In the genomic region with DNA sequence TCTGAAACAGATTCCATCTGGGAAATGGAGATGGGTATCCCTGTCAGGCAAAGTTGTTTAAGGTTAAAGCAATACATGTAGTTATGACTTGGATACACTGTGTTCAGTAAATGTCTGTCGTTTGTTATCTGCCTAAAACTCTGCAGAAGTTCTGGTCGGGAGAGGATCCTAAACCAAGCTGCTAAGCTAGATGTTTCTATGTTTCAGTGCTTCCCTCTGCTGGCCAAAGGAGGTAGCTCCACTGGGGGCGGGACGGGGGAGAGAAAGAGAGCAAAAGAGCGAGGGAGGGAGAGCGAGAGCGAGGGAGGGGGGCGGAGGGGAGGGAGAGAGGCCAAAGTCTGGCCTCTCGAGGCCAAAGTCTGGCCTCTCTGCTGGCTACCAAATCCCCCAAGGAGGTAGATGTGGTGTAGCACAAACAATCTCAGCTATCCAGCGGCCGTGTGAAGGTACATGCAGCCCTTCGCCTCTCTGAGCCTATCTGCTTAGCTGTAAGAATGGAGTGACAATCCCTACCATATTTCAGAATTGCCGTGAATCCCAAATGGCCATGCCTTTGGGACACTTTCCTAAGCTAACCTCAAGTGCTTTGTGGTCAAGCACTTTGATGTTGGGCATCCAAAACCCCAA, we compare ENCODE assay signal across 7 mouse cellular contexts. TPM values are rescaled to one million over a fixed set of nuclear protein-coding genes. Genes with fewer than 3 reads are reported as not detected.
A peak's percentile ranks its signal among the peaks of the same experiment; 100 is the strongest.
DNase-seq lines count a peak whose midpoint lies in the region; ATAC-seq and TF ChIP-seq lines count a peak whose summit lies in the region.

No protein-coding gene starts in this region.

- no peak overlapping the region for H3K9ac ChIP-seq in intestine, postnatal 0 days (ENCODE audit: low read depth, low read length)
- peak overlapping the region; percentile 27; the same call in 1 of the 2 replicates for H3K9ac ChIP-seq in midbrain, embryonic 11.5 days (ENCODE audit: low read length)

- 12% methylated on average over 13 of the region's 13 CpGs for WGBS in embryonic facial prominence, embryonic 10.5 days
- 9% methylated on average over 12 of the region's 13 CpGs for WGBS in intestine, postnatal 0 days
- WGBS in midbrain, embryonic 11.5 days = 13% methylated on average over 13 of the region's 13 CpGs

- no peaks in the 10 kb centered on the region for H3K9me3 ChIP-seq in embryonic facial prominence, embryonic 10.5 days
- H3K9me3 ChIP-seq in intestine, postnatal 0 days (ENCODE audit: control insufficient read depth) = no peaks in the 10 kb centered on the region
- H3K9me3 ChIP-seq in midbrain, embryonic 11.5 days (ENCODE audit: control insufficient read depth, low read length) = no peaks in the 10 kb centered on the region

- no peaks in the 10 kb centered on the region for H3K27me3 ChIP-seq in embryonic facial prominence, embryonic 10.5 days (replicated peaks; ENCODE audit: low read depth, poor library complexity, severe bottlenecking)
- H3K27me3 ChIP-seq in intestine, postnatal 0 days (replicated peaks; ENCODE audit: control insufficient read depth, insufficient read depth, low read length) = no peaks in the 10 kb centered on the region
- H3K27me3 ChIP-seq in midbrain, embryonic 11.5 days (ENCODE audit: control insufficient read depth, insufficient read depth, low read length) = no peaks in the 10 kb centered on the region

- peak overlapping the region; percentile 43 for H3K4me2 ChIP-seq in intestine, postnatal 0 days (replicated peaks; ENCODE audit: low read depth)
- peak overlapping the region; percentile 36 for H3K4me2 ChIP-seq in midbrain, embryonic 11.5 days

- TF ChIP-seq CTCF in intestine, postnatal 0 days (IDR thresholded peaks at IDR 0.05; ENCODE audit: low read depth) = peak; percentile 87

- H3K36me3 ChIP-seq in embryonic facial prominence, embryonic 10.5 days (replicated peaks) = no peaks in the 10 kb centered on the region
- H3K36me3 ChIP-seq in intestine, postnatal 0 days (ENCODE audit: control insufficient read depth, insufficient read depth) = no peaks in the 10 kb centered on the region
- no peaks in the 10 kb centered on the region for H3K36me3 ChIP-seq in midbrain, embryonic 11.5 days (ENCODE audit: control insufficient read depth, insufficient read depth, low read length)

- ATAC-seq in granulocyte monocyte progenitor cell, adult 5-6 weeks (replicated peaks; ENCODE audit: poor library complexity, severe bottlenecking) = peak; percentile 87
- ATAC-seq in intestine, postnatal 0 days = peak; percentile 31; the same call in 1 of the 2 replicates
- ATAC-seq in midbrain, embryonic 11.5 days (ENCODE audit: low FRiP score) = peak; percentile 87

- peaks cover 14% of the 10 kb centered on the region for H3K4me1 ChIP-seq in embryonic facial prominence, embryonic 10.5 days
- no peaks in the 10 kb centered on the region for H3K4me1 ChIP-seq in intestine, postnatal 0 days (replicated peaks; ENCODE audit: control insufficient read depth, insufficient read depth, low read length)
- no peaks in the 10 kb centered on the region for H3K4me1 ChIP-seq in midbrain, embryonic 11.5 days (ENCODE audit: control insufficient read depth, insufficient read depth, low read length)

- intact Hi-C loops in left cerebral cortex, postnatal 36 days (cut with DNase I) = loop anchor here (2.0 to 5.0 kb wide), 2 partner anchors 233 to 607 kb away; no protein-coding TSS in a partner anchor

- DNase-seq in adrenal gland, postnatal 10 days = peak; percentile 92
- DNase-seq in embryonic facial prominence, embryonic 10.5 days (ENCODE audit: low spot score) = peak; percentile 89
- peak; percentile 72 to 75 for DNase-seq in left cerebral cortex, postnatal 36 days (ENCODE audit: low spot score in 2 of 2)
- peak; percentile 99 for DNase-seq in midbrain, embryonic 11.5 days (ENCODE audit: low spot score, missing footprints)
- DNase-seq in spleen, adult 12 weeks (ENCODE audit: low spot score) = peak; percentile 47

- H3K27ac ChIP-seq in embryonic facial prominence, embryonic 10.5 days (replicated peaks) = peak overlapping the region; percentile 49; the same call in 1 of the 2 replicates
- no peak overlapping the region for H3K27ac ChIP-seq in intestine, postnatal 0 days (ENCODE audit: low read depth, low read length)
- H3K27ac ChIP-seq in midbrain, embryonic 11.5 days (ENCODE audit: low read depth, low read length) = no peak overlapping the region

- peak overlapping the region; percentile 38 for H3K4me3 ChIP-seq in embryonic facial prominence, embryonic 10.5 days
- no peak overlapping the region for H3K4me3 ChIP-seq in intestine, postnatal 0 days (ENCODE audit: low read depth, low read length)
- H3K4me3 ChIP-seq in midbrain, embryonic 11.5 days (ENCODE audit: low read depth, low read length) = no peak overlapping the region; the same call in 1 of the 2 replicates

RNA-seq across cellular contexts. Expression of a gene that starts 27.6 kb away (rescaled TPM):
- total RNA-seq in adrenal gland, postnatal 10 days (2021) = 10 to 100 TPM; 47.0 to 51.9 TPM
- polyA plus RNA-seq in embryonic facial prominence, embryonic 10.5 days (2016; fragmentation: Nextera tagmentation; extraction: Ambion mirVana) = 33.5 and 34.2 TPM in 2 replicates
- 38.4 and 43.2 TPM in 2 replicates for total RNA-seq in granulocyte monocyte progenitor cell, adult 5-6 weeks (2014; fragmentation: Nextera tagmentation)
- 24.1 and 25.4 TPM in 2 replicates for total RNA-seq in granulocyte monocyte progenitor cell, adult 5-6 weeks (2017)
- polyA plus RNA-seq in intestine, postnatal 0 days (2015; fragmentation: Nextera tagmentation; extraction: Ambion mirVana) = 33.3 and 35.0 TPM in 2 replicates
- 10 to 100 TPM; 52.1 to 55.5 TPM for total RNA-seq in left cerebral cortex, postnatal 36 days (2021)
- 42.8 and 46.4 TPM in 2 replicates for polyA plus RNA-seq in midbrain, embryonic 11.5 days (2014; fragmentation: Nextera tagmentation; extraction: Ambion mirVana)

Comparison
In these comparisons a context has a peak if more than half of its experiments do, and no peak if none do; other contexts are left out.
1. DNase-seq: peak in every context shown above with its lines; median percentile 99 in midbrain, embryonic 11.5 days; 92 in adrenal gland, postnatal 10 days; 89 in embryonic facial prominence, embryonic 10.5 days; 74 in left cerebral cortex, postnatal 36 days; 47 in spleen, adult 12 weeks.
2. ATAC-seq: peak in every context shown above with its lines; median percentile 87 in granulocyte monocyte progenitor cell, adult 5-6 weeks; 87 in midbrain, embryonic 11.5 days; 31 in intestine, postnatal 0 days.